Mouse (Mus musculus): Measurements from ENCODE around the gene Ttc13. TPM values are rescaled to one million over a fixed set of nuclear protein-coding genes. Genes with fewer than 3 reads are reported as not detected.
A peak's percentile ranks its signal among the peaks of the same experiment; 100 is the strongest.

Ttc13 gene
- polyA plus RNA-seq, 1 experiment, result 16.4 TPM

- no peak for TF ChIP-seq POLR2A (IDR thresholded peaks at IDR 0.05; ENCODE audit: borderline replicate concordance, extremely low read depth, low read depth, low read length)
- no peak for TF ChIP-seq CTCF (IDR thresholded peaks at IDR 0.05; ENCODE audit: insufficient read depth, low read length)
- 75% methylated on average over 13 of the region's 13 CpGs for WGBS
- Histone ChIP-seq H3K4me3 (replicated peaks; ENCODE audit: extremely low read depth, low read depth, low read length) (no peak overlapping the region), H3K4me1 (ENCODE audit: control insufficient read depth, insufficient read depth, low read length) (no peaks in the 10 kb centered on the region)
- DNase-seq, result no peak
Measured at GRCm38 (mm10) chr8:124688899-124689298, 32.9 kb downstream of the Ttc13 start.

- DNase-seq, result no peak
- 81% methylated on average over 10 of the region's 10 CpGs for WGBS
- H3K4me1 ChIP-seq (ENCODE audit: control insufficient read depth, insufficient read depth, low read length), result peaks cover 4% of the 10 kb centered on the region; the same call in 1 of the 2 replicates
- no peak for TF ChIP-seq CTCF (IDR thresholded peaks at IDR 0.05; ENCODE audit: insufficient read depth, low read length)
- TF ChIP-seq POLR2A (IDR thresholded peaks at IDR 0.05; ENCODE audit: borderline replicate concordance, extremely low read depth, low read depth, low read length), result no peak
- no peak overlapping the region for H3K4me3 ChIP-seq (replicated peaks; ENCODE audit: extremely low read depth, low read depth, low read length)
Measured at GRCm38 (mm10) chr8:124682218-124682617, 39.6 kb downstream of the Ttc13 start.

GRCm38 (mm10) chr8:124681792-124682157 lies 40.0 kb downstream of the Ttc13 start:
- no peak overlapping the region for H3K4me3 ChIP-seq (replicated peaks; ENCODE audit: extremely low read depth, low read depth, low read length)
- H3K4me1 ChIP-seq (ENCODE audit: control insufficient read depth, insufficient read depth, low read length), result peaks cover 4% of the 10 kb centered on the region; the same call in 1 of the 2 replicates
- TF ChIP-seq CTCF (IDR thresholded peaks at IDR 0.05; ENCODE audit: insufficient read depth, low read length) (0 out of 2 replicates have a peak, but pooled peaks have one; percentile 14), POLR2A (IDR thresholded peaks at IDR 0.05; ENCODE audit: borderline replicate concordance, extremely low read depth, low read depth, low read length) (no peak)
- DNase-seq, result peak; percentile 54
- whole genome bisulfite sequencing, result 64% methylated on average over 10 of the region's 10 CpGs

- no peak overlapping the region for H3K4me3 ChIP-seq (replicated peaks; ENCODE audit: extremely low read depth, low read depth, low read length)
- peak; percentile 60 for DNase-seq
- no peak for TF ChIP-seq CTCF (IDR thresholded peaks at IDR 0.05; ENCODE audit: insufficient read depth, low read length)
- no peak for TF ChIP-seq POLR2A (IDR thresholded peaks at IDR 0.05; ENCODE audit: borderline replicate concordance, extremely low read depth, low read depth, low read length)
- 75% methylated on average over 10 of the region's 10 CpGs for WGBS
- peaks cover 4% of the 10 kb centered on the region; the same call in 1 of the 2 replicates for H3K4me1 ChIP-seq (ENCODE audit: control insufficient read depth, insufficient read depth, low read length)
Measured at GRCm38 (mm10) chr8:124681077-124681791, 40.5 kb downstream of the Ttc13 start.

GRCm38 (mm10) chr8:124678246-124678645 lies 43.5 kb downstream of the Ttc13 start:
- no peak for DNase-seq
- peaks cover 4% of the 10 kb centered on the region; the same call in 1 of the 2 replicates for H3K4me1 ChIP-seq (ENCODE audit: control insufficient read depth, insufficient read depth, low read length)
- no peak overlapping the region for H3K4me3 ChIP-seq (replicated peaks; ENCODE audit: extremely low read depth, low read depth, low read length)
- 91% methylated on average over 13 of the region's 13 CpGs for WGBS
- no peak for TF ChIP-seq POLR2A (IDR thresholded peaks at IDR 0.05; ENCODE audit: borderline replicate concordance, extremely low read depth, low read depth, low read length)
- no peak for TF ChIP-seq CTCF (IDR thresholded peaks at IDR 0.05; ENCODE audit: insufficient read depth, low read length)

GRCm38 (mm10) chr8:124677486-124677885 lies 44.3 kb downstream of the Ttc13 start:
- H3K4me3 ChIP-seq (replicated peaks; ENCODE audit: extremely low read depth, low read depth, low read length), result no peak overlapping the region
- DNase-seq, result peak; percentile 74
- peaks cover 4% of the 10 kb centered on the region; the same call in 1 of the 2 replicates for H3K4me1 ChIP-seq (ENCODE audit: control insufficient read depth, insufficient read depth, low read length)
- TF ChIP-seq POLR2A (IDR thresholded peaks at IDR 0.05; ENCODE audit: borderline replicate concordance, extremely low read depth, low read depth, low read length) (no peak), CTCF (IDR thresholded peaks at IDR 0.05; ENCODE audit: insufficient read depth, low read length) (peak; percentile 99)
- WGBS, result 43% methylated on average over 12 of the region's 12 CpGs

GRCm38 (mm10) chr8:124677078-124677477 lies 44.7 kb downstream of the Ttc13 start:
- Histone ChIP-seq H3K4me1 (ENCODE audit: control insufficient read depth, insufficient read depth, low read length) (peaks cover 4% of the 10 kb centered on the region; the same call in 1 of the 2 replicates), H3K4me3 (replicated peaks; ENCODE audit: extremely low read depth, low read depth, low read length) (no peak overlapping the region)
- no peak for TF ChIP-seq POLR2A (IDR thresholded peaks at IDR 0.05; ENCODE audit: borderline replicate concordance, extremely low read depth, low read depth, low read length)
- no peak for TF ChIP-seq CTCF (IDR thresholded peaks at IDR 0.05; ENCODE audit: insufficient read depth, low read length)
- no peak for DNase-seq
- WGBS, result 93% methylated on average over 7 of the region's 7 CpGs

GRCm38 (mm10) chr8:124676661-124677060 lies 45.1 kb downstream of the Ttc13 start:
- DNase-seq, result no peak

GRCm38 (mm10) chr8:124672345-124672744 lies 49.4 kb downstream of the Ttc13 start:
- no peak overlapping the region for H3K4me3 ChIP-seq (replicated peaks; ENCODE audit: extremely low read depth, low read depth, low read length)
- H3K4me1 ChIP-seq (ENCODE audit: control insufficient read depth, insufficient read depth, low read length), result no peaks in the 10 kb centered on the region
- DNase-seq, result no peak
- 95% methylated on average over 2 of the region's 2 CpGs for WGBS
- TF ChIP-seq POLR2A (IDR thresholded peaks at IDR 0.05; ENCODE audit: borderline replicate concordance, extremely low read depth, low read depth, low read length), result no peak
- TF ChIP-seq CTCF (IDR thresholded peaks at IDR 0.05; ENCODE audit: insufficient read depth, low read length), result no peak

More at GRCm38 (mm10) chr8:124676661-124677060, 45.1 kb downstream of the Ttc13 start:
- TF ChIP-seq CTCF (IDR thresholded peaks at IDR 0.05; ENCODE audit: insufficient read depth, low read length), result no peak
- TF ChIP-seq POLR2A (IDR thresholded peaks at IDR 0.05; ENCODE audit: borderline replicate concordance, extremely low read depth, low read depth, low read length), result no peak
- 94% methylated on average over 4 of the region's 4 CpGs for WGBS
- Histone ChIP-seq H3K4me1 (ENCODE audit: control insufficient read depth, insufficient read depth, low read length) (peaks cover 4% of the 10 kb centered on the region; the same call in 1 of the 2 replicates), H3K4me3 (replicated peaks; ENCODE audit: extremely low read depth, low read depth, low read length) (no peak overlapping the region)

GRCm38 (mm10) chr8:124668798-124669197 lies 53.0 kb downstream of the Ttc13 start:
- DNase-seq, result no peak
- TF ChIP-seq POLR2A (IDR thresholded peaks at IDR 0.05; ENCODE audit: borderline replicate concordance, extremely low read depth, low read depth, low read length), result no peak
- no peak for TF ChIP-seq CTCF (IDR thresholded peaks at IDR 0.05; ENCODE audit: insufficient read depth, low read length)
- Histone ChIP-seq H3K4me1 (ENCODE audit: control insufficient read depth, insufficient read depth, low read length) (no peaks in the 10 kb centered on the region), H3K4me3 (replicated peaks; ENCODE audit: extremely low read depth, low read depth, low read length) (no peak overlapping the region)
- WGBS, result 60% methylated on average over 3 of the region's 3 CpGs

All from lung, adult 2 months (tissue).